In genomic region chr12:26489942-26490341, GRCm38 (mm10) we compare ENCODE assay signal across 16 mouse cellular contexts. TPM values are rescaled to one million over a fixed set of nuclear protein-coding genes. Genes with fewer than 3 reads are reported as not detected.
DNase-seq lines count a peak whose midpoint lies in the region; ATAC-seq lines count a peak whose summit lies in the region.
"Had no signal": no experiment of that assay in that cellular context is flagged by ENCODE, and none has a peak within 500 bp of the region (broad histone marks: within the 10 kb centered on the region; RNA-seq: fewer than 3 reads in every experiment).

No protein-coding gene starts in this region.

- 78% methylated on average over 1 of the region's 1 CpGs for WGBS in hindbrain, embryonic 11.5 days
- WGBS in hindbrain, embryonic 13.5 days: 74% methylated on average over 1 of the region's 1 CpGs
- 88% methylated on average over 1 of the region's 1 CpGs for WGBS in midbrain, embryonic 14.5 days
- 83% methylated on average over 1 of the region's 1 CpGs for WGBS in midbrain, embryonic 13.5 days

- H3K9ac ChIP-seq in hindbrain, embryonic 11.5 days (ENCODE audit: low read depth, low read length): no peak overlapping the region
- no peak overlapping the region for H3K9ac ChIP-seq in hindbrain, embryonic 13.5 days
- H3K9ac ChIP-seq in midbrain, embryonic 14.5 days (replicated peaks; ENCODE audit: low read length): no peak overlapping the region
- H3K9ac ChIP-seq in midbrain, embryonic 13.5 days (replicated peaks): no peak overlapping the region
- H3K9ac ChIP-seq: heart, embryonic 15.5 days; neural tube, embryonic 12.5 days had no signal

- no peak overlapping the region for H3K4me3 ChIP-seq in hindbrain, embryonic 11.5 days (ENCODE audit: low read depth, low read length)
- no peak overlapping the region for H3K4me3 ChIP-seq in hindbrain, embryonic 13.5 days
- no peak overlapping the region for H3K4me3 ChIP-seq in midbrain, embryonic 14.5 days (replicated peaks; ENCODE audit: low read depth, low read length)
- H3K4me3 ChIP-seq in midbrain, embryonic 13.5 days (replicated peaks): no peak overlapping the region
- H3K4me3 ChIP-seq: heart, embryonic 15.5 days; megakaryocyte, embryonic 14.5 days; neural tube, embryonic 12.5 days had no signal

- H3K27me3 ChIP-seq in hindbrain, embryonic 11.5 days (ENCODE audit: control insufficient read depth, insufficient read depth, low read length): no peaks in the 10 kb centered on the region
- peaks cover 11% of the 10 kb centered on the region; the same call in 1 of the 2 replicates for H3K27me3 ChIP-seq in hindbrain, embryonic 13.5 days
- no peaks in the 10 kb centered on the region for H3K27me3 ChIP-seq in midbrain, embryonic 14.5 days (ENCODE audit: control insufficient read depth, insufficient read depth, low read length)
- H3K27me3 ChIP-seq in midbrain, embryonic 13.5 days: 0 out of 2 replicates have a peak, but pooled peaks cover 2% of the 10 kb centered on the region
- H3K27me3 ChIP-seq: heart, embryonic 15.5 days; megakaryocyte, embryonic 14.5 days had no signal

- no peak for ATAC-seq in hindbrain, embryonic 11.5 days (ENCODE audit: low FRiP score)
- no peak for ATAC-seq in hindbrain, embryonic 13.5 days (ENCODE audit: low FRiP score)
- no peak for ATAC-seq in midbrain, embryonic 14.5 days (ENCODE audit: low FRiP score, low TSS enrichment)
- no peak for ATAC-seq in midbrain, embryonic 13.5 days
- ATAC-seq: hindbrain, embryonic 16.5 days had no signal

- no peaks in the 10 kb centered on the region for H3K4me1 ChIP-seq in hindbrain, embryonic 11.5 days (replicated peaks; ENCODE audit: control insufficient read depth, insufficient read depth, low read length)
- peaks cover 12% of the 10 kb centered on the region for H3K4me1 ChIP-seq in hindbrain, embryonic 13.5 days (replicated peaks)
- H3K4me1 ChIP-seq in midbrain, embryonic 14.5 days (ENCODE audit: control insufficient read depth, insufficient read depth, low read length): peaks cover 4% of the 10 kb centered on the region
- peaks cover 15% of the 10 kb centered on the region for H3K4me1 ChIP-seq in midbrain, embryonic 13.5 days (replicated peaks)
- H3K4me1 ChIP-seq: heart, embryonic 15.5 days; megakaryocyte, embryonic 14.5 days had no signal

- H3K27ac ChIP-seq in hindbrain, embryonic 11.5 days (ENCODE audit: low read depth, low read length): no peak overlapping the region
- H3K27ac ChIP-seq in hindbrain, embryonic 13.5 days: no peak overlapping the region
- no peak overlapping the region for H3K27ac ChIP-seq in midbrain, embryonic 14.5 days (replicated peaks; ENCODE audit: low read depth, low read length)
- no peak overlapping the region for H3K27ac ChIP-seq in midbrain, embryonic 13.5 days
- H3K27ac ChIP-seq: heart, embryonic 15.5 days; neural tube, embryonic 12.5 days had no signal

- H3K4me2 ChIP-seq in hindbrain, embryonic 11.5 days (replicated peaks; ENCODE audit: low read depth, low read length): no peak overlapping the region
- H3K4me2 ChIP-seq in hindbrain, embryonic 13.5 days: no peak overlapping the region
- H3K4me2 ChIP-seq in midbrain, embryonic 14.5 days (ENCODE audit: low read length): no peak overlapping the region
- no peak overlapping the region for H3K4me2 ChIP-seq in midbrain, embryonic 13.5 days (replicated peaks)
- H3K4me2 ChIP-seq: heart, embryonic 15.5 days; neural tube, embryonic 12.5 days had no signal

- H3K9me3 ChIP-seq in hindbrain, embryonic 11.5 days (ENCODE audit: control insufficient read depth, low read length): no peaks in the 10 kb centered on the region
- H3K9me3 ChIP-seq in hindbrain, embryonic 13.5 days: no peaks in the 10 kb centered on the region
- H3K9me3 ChIP-seq in midbrain, embryonic 14.5 days (ENCODE audit: control insufficient read depth, low read length): no peaks in the 10 kb centered on the region
- no peaks in the 10 kb centered on the region for H3K9me3 ChIP-seq in midbrain, embryonic 13.5 days
- H3K9me3 ChIP-seq: heart, embryonic 15.5 days; megakaryocyte, embryonic 14.5 days; neural tube, embryonic 12.5 days had no signal

- peak; percentile 14 for DNase-seq in hindbrain, embryonic 11.5 days (ENCODE audit: low spot score)
- peak; percentile 12 for DNase-seq in midbrain, embryonic 14.5 days
- DNase-seq in ZHBTc4 (ENCODE audit: low read depth, low spot score): peak; percentile 25
- peak; percentile 44 for DNase-seq in retina, postnatal 1 day
- no peak for DNase-seq in urinary bladder, postnatal 10 days (ENCODE audit: low spot score)
- DNase-seq in cerebellum, adult 9-11 months: no peak
- DNase-seq: gastrocnemius, postnatal 14 days; kidney, postnatal 25 days; liver had no signal

- no peaks in the 10 kb centered on the region for H3K36me3 ChIP-seq in hindbrain, embryonic 11.5 days (ENCODE audit: control insufficient read depth, insufficient read depth, low read length)
- no peaks in the 10 kb centered on the region for H3K36me3 ChIP-seq in hindbrain, embryonic 13.5 days
- no peaks in the 10 kb centered on the region for H3K36me3 ChIP-seq in midbrain, embryonic 14.5 days (ENCODE audit: control insufficient read depth, insufficient read depth, low read length)
- H3K36me3 ChIP-seq in midbrain, embryonic 13.5 days: no peaks in the 10 kb centered on the region
- H3K36me3 ChIP-seq: G1E; heart, embryonic 15.5 days; neural tube, embryonic 12.5 days had no signal

RNA-seq across cellular contexts. Expression of gene Cmpk2, which starts 20.9 kb away (rescaled TPM):
- polyA plus RNA-seq in hindbrain, embryonic 11.5 days (2014; fragmentation: Nextera tagmentation; extraction: Ambion mirVana): 8.8 and 9.7 TPM in 2 replicates
- 11.4 and 13.2 TPM in 2 replicates for polyA plus RNA-seq in hindbrain, embryonic 13.5 days (2015; fragmentation: Nextera tagmentation; extraction: Ambion mirVana)
- 13.8 and 14.6 TPM in 2 replicates for polyA plus RNA-seq in midbrain, embryonic 14.5 days (2014; fragmentation: Nextera tagmentation; extraction: Ambion mirVana)
- 7.6 and 8.5 TPM in 2 replicates for polyA plus RNA-seq in midbrain, embryonic 13.5 days (2015; fragmentation: Nextera tagmentation; extraction: Ambion mirVana)
- polyA plus RNA-seq: G1E had no signal

RNA-seq across cellular contexts. Expression of gene Rsad2, which starts 33.7 kb away (rescaled TPM):
- 0.24 and 0.28 TPM in 2 replicates for polyA plus RNA-seq in hindbrain, embryonic 11.5 days (2014; fragmentation: Nextera tagmentation; extraction: Ambion mirVana)
- polyA plus RNA-seq in hindbrain, embryonic 13.5 days (2015; fragmentation: Nextera tagmentation; extraction: Ambion mirVana): 0.44 and 0.84 TPM in 2 replicates
- 0.09 and 3.6 TPM in 2 replicates for polyA plus RNA-seq in midbrain, embryonic 14.5 days (2014; fragmentation: Nextera tagmentation; extraction: Ambion mirVana)
- polyA plus RNA-seq in midbrain, embryonic 13.5 days (2015; fragmentation: Nextera tagmentation; extraction: Ambion mirVana): 0.15 and 0.36 TPM in 2 replicates
- polyA plus RNA-seq: G1E had no signal

Comparison
In these comparisons a context has a peak if more than half of its experiments do, and no peak if none do; other contexts are left out.
1. DNase-seq: peak in hindbrain, embryonic 11.5 days (single experiment), midbrain, embryonic 14.5 days (single experiment), ZHBTc4 (single experiment) and retina, postnatal 1 day (single experiment); none in urinary bladder, postnatal 10 days (single experiment) and cerebellum, adult 9-11 months (single experiment).